Mouse (Mus musculus): ENCODE data around the gene Avpi1.

GRCm38 (mm10) chr19:42126219-42126605 lies 2.6 kb downstream of the Avpi1 start:
- TF ChIP-seq CTCF (IDR thresholded peaks at IDR 0.05; ENCODE audit: low read depth, low read length) (no peak), POLR2A (IDR thresholded peaks at IDR 0.05; ENCODE audit: borderline replicate concordance, low read depth, low read length) (no peak)

All from bone marrow macrophage, adult 2 months (primary cell).